19 mouse cellular contexts compared by ENCODE assay signal in genomic region chr8:116117919-116118318, GRCm38 (mm10).
"Had no signal": no experiment of that assay in that cellular context is flagged by ENCODE, and none has a peak within 500 bp of the region (broad histone marks: within the 10 kb centered on the region; RNA-seq: fewer than 3 reads in every experiment).

No protein-coding gene starts in this region.

- ATAC-seq: midbrain, embryonic 16.5 days had no signal

- H3K36me3 ChIP-seq: midbrain, embryonic 10.5 days; midbrain, embryonic 12.5 days; neural tube, embryonic 13.5 days; neural tube, embryonic 15.5 days had no signal

- H3K4me3 ChIP-seq: midbrain, embryonic 10.5 days; midbrain, embryonic 12.5 days; myocyte; neural tube, embryonic 13.5 days; neural tube, embryonic 15.5 days had no signal

- H3K27me3 ChIP-seq: neural tube, embryonic 13.5 days had no signal

- DNase-seq: lung, adult 18-20 months; lung, postnatal 10 days; lung, postnatal 4 days; midbrain, embryonic 14.5 days; retina, postnatal 1 day; right cerebral cortex, adult 18-20 months; right cerebral cortex, postnatal 25 days; right cerebral cortex, postnatal 4 days; spleen, adult 18-20 months; thymus, adult 2 months; thymus, postnatal 25 days; thymus, postnatal 4 days had no signal

- H3K9me3 ChIP-seq: midbrain, embryonic 10.5 days; midbrain, embryonic 12.5 days; neural tube, embryonic 13.5 days; neural tube, embryonic 15.5 days had no signal

- H3K27ac ChIP-seq: midbrain, embryonic 10.5 days; midbrain, embryonic 12.5 days; neural tube, embryonic 13.5 days; neural tube, embryonic 15.5 days had no signal

- H3K9ac ChIP-seq: lung, embryonic 14.5 days; midbrain, embryonic 12.5 days; neural tube, embryonic 13.5 days; neural tube, embryonic 15.5 days had no signal

- H3K4me2 ChIP-seq: lung, embryonic 14.5 days; midbrain, embryonic 12.5 days; neural tube, embryonic 13.5 days; neural tube, embryonic 15.5 days had no signal
